Mouse (Mus musculus): ENCODE measurements around the gene Ammecr1. TPM values are rescaled to one million over a fixed set of nuclear protein-coding genes. Genes with fewer than 3 reads are reported as not detected.

Ammecr1 gene
- total and polyA plus RNA-seq, 2 experiments, result 0.39 to 0.83 TPM

GRCm38 (mm10) chrX:142883593-142883992 lies 82.9 kb downstream of the Ammecr1 start:
- no peak for DNase-seq (ENCODE audit: extremely low read depth, low read depth, low spot score)
- Histone ChIP-seq H3K36me3 (ENCODE audit: control insufficient read depth, insufficient read depth, low read length) (no peaks in the 10 kb centered on the region), H3K4me3 (ENCODE audit: insufficient read depth, low read depth, low read length) (no peak overlapping the region), H3K27ac (replicated peaks; ENCODE audit: insufficient read depth, low read depth, low read length) (no peak overlapping the region), H3K79me2 (ENCODE audit: control insufficient read depth, insufficient read depth, low read length) (no peaks in the 10 kb centered on the region), H3K27me3 (ENCODE audit: control insufficient read depth, insufficient read depth, low read length) (no peaks in the 10 kb centered on the region), H3K9ac (ENCODE audit: low read depth, low read length) (no peak overlapping the region), H3K4me1 (ENCODE audit: control insufficient read depth, insufficient read depth, low read length) (no peaks in the 10 kb centered on the region)
- TF ChIP-seq CTCF (IDR thresholded peaks at IDR 0.05; ENCODE audit: low read depth, low read length), result no peak
- TF ChIP-seq POLR2A (IDR thresholded peaks at IDR 0.05; ENCODE audit: extremely low read depth, insufficient read depth, low read length), result no peak
- WGBS, result 90% methylated on average over 4 of the region's 4 CpGs

- TF ChIP-seq POLR2A (IDR thresholded peaks at IDR 0.05; ENCODE audit: extremely low read depth, insufficient read depth, low read length) (no peak), CTCF (IDR thresholded peaks at IDR 0.05; ENCODE audit: low read depth, low read length) (no peak)
- Histone ChIP-seq H3K9ac (ENCODE audit: low read depth, low read length) (no peak overlapping the region), H3K4me1 (ENCODE audit: control insufficient read depth, insufficient read depth, low read length) (no peaks in the 10 kb centered on the region), H3K4me3 (ENCODE audit: insufficient read depth, low read depth, low read length) (no peak overlapping the region), H3K27ac (replicated peaks; ENCODE audit: insufficient read depth, low read depth, low read length) (no peak overlapping the region), H3K79me2 (ENCODE audit: control insufficient read depth, insufficient read depth, low read length) (no peaks in the 10 kb centered on the region), H3K36me3 (ENCODE audit: control insufficient read depth, insufficient read depth, low read length) (no peaks in the 10 kb centered on the region), H3K27me3 (ENCODE audit: control insufficient read depth, insufficient read depth, low read length) (no peaks in the 10 kb centered on the region)
- 90% methylated on average over 5 of the region's 5 CpGs for WGBS
- no peak for DNase-seq (ENCODE audit: extremely low read depth, low read depth, low spot score)
Observed at GRCm38 (mm10) chrX:142882255-142882654, 84.3 kb downstream of the Ammecr1 start.

- no peak for DNase-seq (ENCODE audit: extremely low read depth, low read depth, low spot score)
- Histone ChIP-seq H3K36me3 (ENCODE audit: control insufficient read depth, insufficient read depth, low read length) (no peaks in the 10 kb centered on the region), H3K27ac (replicated peaks; ENCODE audit: insufficient read depth, low read depth, low read length) (no peak overlapping the region), H3K79me2 (ENCODE audit: control insufficient read depth, insufficient read depth, low read length) (no peaks in the 10 kb centered on the region), H3K27me3 (ENCODE audit: control insufficient read depth, insufficient read depth, low read length) (no peaks in the 10 kb centered on the region), H3K9ac (ENCODE audit: low read depth, low read length) (no peak overlapping the region), H3K4me1 (ENCODE audit: control insufficient read depth, insufficient read depth, low read length) (no peaks in the 10 kb centered on the region), H3K4me3 (ENCODE audit: insufficient read depth, low read depth, low read length) (no peak overlapping the region)
- TF ChIP-seq POLR2A (IDR thresholded peaks at IDR 0.05; ENCODE audit: extremely low read depth, insufficient read depth, low read length), result no peak
- TF ChIP-seq CTCF (IDR thresholded peaks at IDR 0.05; ENCODE audit: low read depth, low read length), result no peak
- WGBS, result 92% methylated on average over 2 of the region's 2 CpGs
Observed at GRCm38 (mm10) chrX:142869844-142870243, 96.7 kb downstream of the Ammecr1 start.

DNA sequence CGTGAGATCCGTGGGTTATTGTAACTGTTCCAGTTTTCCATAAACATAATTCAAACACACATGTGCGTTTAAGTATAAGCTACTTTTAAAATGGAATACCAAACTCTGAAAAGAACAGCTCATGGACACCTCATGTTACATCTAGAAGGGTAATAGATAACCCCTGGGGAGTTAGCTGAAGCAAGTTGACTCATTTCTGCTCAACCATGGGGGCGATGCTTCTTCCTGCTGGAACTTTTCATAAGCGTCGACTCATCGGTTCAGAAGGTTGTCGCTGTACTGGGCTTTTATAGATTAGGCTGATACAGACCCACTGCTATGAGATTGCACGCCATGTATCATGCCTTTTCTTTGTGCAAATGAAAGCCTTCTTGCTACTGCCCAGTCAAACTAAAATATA lies 118.5 kb downstream of the Ammecr1 start:
- H3K4me3 ChIP-seq (ENCODE audit: insufficient read depth, low read depth, low read length), result no peak overlapping the region
- WGBS, result 91% methylated on average over 9 of the region's 9 CpGs
- no peak overlapping the region for H3K9ac ChIP-seq (ENCODE audit: low read depth, low read length)
- DNase-seq (ENCODE audit: extremely low read depth, low read depth, low spot score), result no peak
- no peaks in the 10 kb centered on the region for H3K36me3 ChIP-seq (ENCODE audit: control insufficient read depth, insufficient read depth, low read length)
- H3K27ac ChIP-seq (replicated peaks; ENCODE audit: insufficient read depth, low read depth, low read length), result no peak overlapping the region
- no peaks in the 10 kb centered on the region for H3K79me2 ChIP-seq (ENCODE audit: control insufficient read depth, insufficient read depth, low read length)
- TF ChIP-seq CTCF (IDR thresholded peaks at IDR 0.05; ENCODE audit: low read depth, low read length) (no peak), POLR2A (IDR thresholded peaks at IDR 0.05; ENCODE audit: extremely low read depth, insufficient read depth, low read length) (no peak)
- no peaks in the 10 kb centered on the region for H3K4me1 ChIP-seq (ENCODE audit: control insufficient read depth, insufficient read depth, low read length)
- H3K27me3 ChIP-seq (ENCODE audit: control insufficient read depth, insufficient read depth, low read length), result no peaks in the 10 kb centered on the region

- DNase-seq (ENCODE audit: extremely low read depth, low read depth, low spot score), result no peak
- 78% methylated on average over 6 of the region's 6 CpGs for WGBS
- no peaks in the 10 kb centered on the region for H3K36me3 ChIP-seq (ENCODE audit: control insufficient read depth, insufficient read depth, low read length)
- H3K79me2 ChIP-seq (ENCODE audit: control insufficient read depth, insufficient read depth, low read length), result no peaks in the 10 kb centered on the region
- TF ChIP-seq POLR2A (IDR thresholded peaks at IDR 0.05; ENCODE audit: extremely low read depth, insufficient read depth, low read length) (no peak), CTCF (IDR thresholded peaks at IDR 0.05; ENCODE audit: low read depth, low read length) (no peak)
- no peak overlapping the region for H3K4me3 ChIP-seq (ENCODE audit: insufficient read depth, low read depth, low read length)
- no peaks in the 10 kb centered on the region for H3K4me1 ChIP-seq (ENCODE audit: control insufficient read depth, insufficient read depth, low read length)
- H3K9ac ChIP-seq (ENCODE audit: low read depth, low read length), result no peak overlapping the region
- H3K27ac ChIP-seq (replicated peaks; ENCODE audit: insufficient read depth, low read depth, low read length), result no peak overlapping the region
- H3K27me3 ChIP-seq (ENCODE audit: control insufficient read depth, insufficient read depth, low read length), result no peaks in the 10 kb centered on the region
Observed at GRCm38 (mm10) chrX:142846266-142846665, 120.3 kb downstream of the Ammecr1 start.

- H3K9ac ChIP-seq (ENCODE audit: low read depth, low read length), result no peak overlapping the region
- no peak overlapping the region for H3K27ac ChIP-seq (replicated peaks; ENCODE audit: insufficient read depth, low read depth, low read length)
- H3K36me3 ChIP-seq (ENCODE audit: control insufficient read depth, insufficient read depth, low read length), result no peaks in the 10 kb centered on the region
- 99% methylated on average over 4 of the region's 4 CpGs for WGBS
- TF ChIP-seq POLR2A (IDR thresholded peaks at IDR 0.05; ENCODE audit: extremely low read depth, insufficient read depth, low read length) (no peak), CTCF (IDR thresholded peaks at IDR 0.05; ENCODE audit: low read depth, low read length) (no peak)
- no peak for DNase-seq (ENCODE audit: extremely low read depth, low read depth, low spot score)
- H3K27me3 ChIP-seq (ENCODE audit: control insufficient read depth, insufficient read depth, low read length), result no peaks in the 10 kb centered on the region
- no peaks in the 10 kb centered on the region for H3K79me2 ChIP-seq (ENCODE audit: control insufficient read depth, insufficient read depth, low read length)
- H3K4me3 ChIP-seq (ENCODE audit: insufficient read depth, low read depth, low read length), result no peak overlapping the region
- no peaks in the 10 kb centered on the region for H3K4me1 ChIP-seq (ENCODE audit: control insufficient read depth, insufficient read depth, low read length)
Observed at GRCm38 (mm10) chrX:142841916-142842315, 124.6 kb downstream of the Ammecr1 start.

Measured in liver, adult 2 months (tissue).